Mouse (Mus musculus) forebrain, embryonic 12.5 days (tissue): Measurements from ENCODE around the gene Neurod4. TPM values are rescaled to one million over a fixed set of nuclear protein-coding genes. Genes with fewer than 3 reads are reported as not detected.
"Not testable (repeated sequence)": the region's sequence is repeated elsewhere in the genome, so short reads cannot be mapped to it uniquely, and the experiment has no call there.

ENCODE experiments used
- ATAC-seq: fragments of 200-750 bp; cut with Nextera tagmentation; 2 replicates; pipeline ENCODE4 v1.8.0; 2017; ENCODE audit warnings: moderate TSS enrichment; ENCODE audit not compliant: low FRiP score
- H3K27ac ChIP-seq: fragments of 300-500 bp; sonication (generic); 2 replicates; pipeline ENCODE4 v1.5.1; 2016; ENCODE audit warnings: mild to moderate bottlenecking
- H3K27me3 ChIP-seq: fragments of 300-500 bp; sonication (generic); 2 replicates; pipeline ENCODE4 v1.6.1; 2016; ENCODE audit warnings: mild to moderate bottlenecking
- H3K36me3 ChIP-seq: fragments of 300-500 bp; sonication (generic); replicated peaks from 2 replicates; pipeline ENCODE4 v1.6.1; 2016; ENCODE audit warnings: mild to moderate bottlenecking
- H3K4me1 ChIP-seq: fragments of 300-500 bp; sonication (generic); 2 replicates; pipeline ENCODE4 v1.6.1; 2016
- H3K4me2 ChIP-seq: fragments of 300-500 bp; sonication (generic); 2 replicates; pipeline ENCODE4 v1.6.1; 2016; ENCODE audit warnings: mild to moderate bottlenecking, moderate library complexity
- H3K4me3 ChIP-seq: fragments of 300-500 bp; sonication (generic); replicated peaks from 2 replicates; pipeline ENCODE4 v1.5.1; 2016; ENCODE audit warnings: mild to moderate bottlenecking
- H3K9ac ChIP-seq: fragments of 300-500 bp; sonication (generic); 2 replicates; pipeline ENCODE4 v1.6.1; 2016; ENCODE audit warnings: mild to moderate bottlenecking
- H3K9me3 ChIP-seq: fragments of 300-500 bp; sonication (generic); 2 replicates; pipeline ENCODE4 v1.6.1; 2016
- WGBS: fragments of 180-500 bp; shearing (Covaris S2); methylation state at CpG from one replicate; pipeline ENCODE4 v1.1.7; 2016; 5-methylcytosine and 5-hydroxymethylcytosine counted together
- polyA plus RNA-seq: library from polyadenylated mRNA; unstranded; fragments of >200 nt; fragmentation: Nextera tagmentation; extraction: Ambion mirVana; gene quantifications from 2 replicates; pipeline ENCODE4 v1.2.1, GENCODE M21; 2016

The Neurod4 gene
- polyA plus RNA-seq, result 5.1 and 5.7 TPM in 2 replicates

GRCm38 (mm10) chr10:130280066-130280465 lies at the start of gene Neurod4:
Gene Neurod4, minus strand, starts transcription at chr10:130280240.
- peak; percentile 12; the same call in 1 of the 2 replicates for ATAC-seq
- Histone ChIP-seq H3K36me3 (no peaks in the 10 kb centered on the region), H3K4me1 (peaks cover 13% of the 10 kb centered on the region), H3K4me3 (no peak within 1 kb of the TSS), H3K27me3 (no peaks in the 10 kb centered on the region), H3K4me2 (peak within 1 kb of the TSS; percentile 21), H3K9me3 (no peaks in the 10 kb centered on the region), H3K27ac (no peak within 1 kb of the TSS), H3K9ac (no peak within 1 kb of the TSS)
- 0% methylated on average over 7 of the region's 7 CpGs for WGBS

DNA sequence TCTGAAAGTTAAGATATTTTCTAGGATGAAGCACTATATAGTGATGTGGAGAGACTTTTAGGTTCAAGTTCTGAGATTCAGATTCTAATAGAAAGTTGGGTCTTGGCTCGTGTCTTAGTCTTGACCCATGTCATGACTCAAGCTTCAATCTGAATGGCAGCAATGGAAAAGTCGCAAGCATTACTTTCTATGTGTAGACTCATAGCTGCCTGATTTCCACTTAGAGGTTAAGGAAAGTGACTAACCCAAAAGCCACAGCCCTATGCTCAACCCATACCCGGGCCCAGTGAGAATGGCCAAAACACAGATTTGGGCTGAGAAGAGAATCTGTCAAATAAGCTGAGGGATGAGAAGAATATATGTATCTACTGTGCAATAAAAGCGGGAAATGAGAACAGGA lies 44.2 kb upstream of the Neurod4 start:
- H3K4me1 ChIP-seq, result no peaks in the 10 kb centered on the region
- no peaks in the 10 kb centered on the region for H3K36me3 ChIP-seq
- no peaks in the 10 kb centered on the region for H3K27me3 ChIP-seq
- H3K27ac ChIP-seq, result no peak overlapping the region
- H3K9me3 ChIP-seq, result no peaks in the 10 kb centered on the region
- H3K4me3 ChIP-seq, result no peak overlapping the region
- no peak for ATAC-seq
- no peak overlapping the region for H3K9ac ChIP-seq
- H3K4me2 ChIP-seq, result no peak overlapping the region
- WGBS, result 90% methylated on average over 4 of the region's 4 CpGs

- no peak for ATAC-seq
- H3K9ac ChIP-seq, result no peak within 1 kb of the TSS
- WGBS, result 88% methylated on average over 5 of the region's 5 CpGs
- no peak within 1 kb of the TSS for H3K4me2 ChIP-seq
- H3K4me1 ChIP-seq, result no peaks in the 10 kb centered on the region
- H3K27me3 ChIP-seq, result no peaks in the 10 kb centered on the region
- H3K4me3 ChIP-seq, result no peak within 1 kb of the TSS
- no peak within 1 kb of the TSS for H3K27ac ChIP-seq
- H3K9me3 ChIP-seq, result no peaks in the 10 kb centered on the region
- H3K36me3 ChIP-seq, result no peaks in the 10 kb centered on the region
These were observed 42.6 kb upstream of the Neurod4 start, which contains the start of gene Tespa1 for GRCm38 (mm10) chr10:130322637-130323036. Gene Tespa1, plus strand, starts transcription at chr10:130322870.

GRCm38 (mm10) chr10:130322062-130322461 lies 42.0 kb upstream of the Neurod4 start:
- no peak for ATAC-seq

DNA sequence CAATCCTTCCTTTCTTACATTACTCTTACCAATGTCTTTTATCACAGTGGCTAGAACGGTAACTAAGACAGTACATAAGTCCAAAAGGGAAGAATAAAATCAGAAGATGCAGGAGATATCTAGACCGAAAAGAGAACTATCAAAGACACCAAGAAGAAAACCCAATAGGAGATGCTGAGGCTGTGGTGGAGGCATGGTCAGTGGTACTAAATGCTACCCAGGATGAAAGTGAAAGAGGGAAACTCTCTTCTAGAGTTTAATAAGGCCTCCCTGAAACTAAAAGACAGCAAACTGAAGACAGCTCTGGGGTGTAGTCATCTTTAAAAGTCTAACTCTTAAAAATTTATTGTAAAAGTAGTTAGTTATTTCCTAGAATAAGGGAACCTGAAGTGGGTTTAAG lies 40.7 kb upstream of the Neurod4 start:
- no peak overlapping the region for H3K4me2 ChIP-seq
- no peak overlapping the region for H3K27ac ChIP-seq
- no peak overlapping the region for H3K4me3 ChIP-seq
- no peaks in the 10 kb centered on the region for H3K36me3 ChIP-seq
- no peaks in the 10 kb centered on the region for H3K27me3 ChIP-seq
- WGBS, result 93% methylated on average over 2 of the region's 2 CpGs
- no peaks in the 10 kb centered on the region for H3K9me3 ChIP-seq
- no peak overlapping the region for H3K9ac ChIP-seq
- H3K4me1 ChIP-seq, result no peaks in the 10 kb centered on the region
- ATAC-seq, result no peak

More at GRCm38 (mm10) chr10:130322062-130322461, 42.0 kb upstream of the Neurod4 start:
- Histone ChIP-seq H3K9me3 (no peaks in the 10 kb centered on the region), H3K4me2 (no peak overlapping the region), H3K27ac (no peak overlapping the region), H3K36me3 (no peaks in the 10 kb centered on the region), H3K27me3 (no peaks in the 10 kb centered on the region), H3K9ac (no peak overlapping the region), H3K4me3 (no peak overlapping the region), H3K4me1 (no peaks in the 10 kb centered on the region)

GRCm38 (mm10) chr10:130318720-130319119 lies 38.7 kb upstream of the Neurod4 start:
- Histone ChIP-seq H3K4me2 (no peak overlapping the region), H3K9me3 (no peaks in the 10 kb centered on the region), H3K36me3 (no peaks in the 10 kb centered on the region), H3K4me3 (no peak overlapping the region), H3K4me1 (no peaks in the 10 kb centered on the region), H3K27ac (no peak overlapping the region), H3K9ac (no peak overlapping the region), H3K27me3 (no peaks in the 10 kb centered on the region)
- WGBS, result 82% methylated on average over 4 of the region's 4 CpGs
- ATAC-seq, result no peak

- H3K9ac ChIP-seq, result no peak overlapping the region
- no peaks in the 10 kb centered on the region for H3K27me3 ChIP-seq
- no peaks in the 10 kb centered on the region for H3K36me3 ChIP-seq
- H3K4me2 ChIP-seq, result no peak overlapping the region
- ATAC-seq, result no peak
- no peak overlapping the region for H3K4me3 ChIP-seq
- H3K9me3 ChIP-seq, result no peaks in the 10 kb centered on the region
- no peak overlapping the region for H3K27ac ChIP-seq
- H3K4me1 ChIP-seq, result no peaks in the 10 kb centered on the region
These were observed 35.8 kb upstream of the Neurod4 start for GRCm38 (mm10) chr10:130315846-130316245.

DNA sequence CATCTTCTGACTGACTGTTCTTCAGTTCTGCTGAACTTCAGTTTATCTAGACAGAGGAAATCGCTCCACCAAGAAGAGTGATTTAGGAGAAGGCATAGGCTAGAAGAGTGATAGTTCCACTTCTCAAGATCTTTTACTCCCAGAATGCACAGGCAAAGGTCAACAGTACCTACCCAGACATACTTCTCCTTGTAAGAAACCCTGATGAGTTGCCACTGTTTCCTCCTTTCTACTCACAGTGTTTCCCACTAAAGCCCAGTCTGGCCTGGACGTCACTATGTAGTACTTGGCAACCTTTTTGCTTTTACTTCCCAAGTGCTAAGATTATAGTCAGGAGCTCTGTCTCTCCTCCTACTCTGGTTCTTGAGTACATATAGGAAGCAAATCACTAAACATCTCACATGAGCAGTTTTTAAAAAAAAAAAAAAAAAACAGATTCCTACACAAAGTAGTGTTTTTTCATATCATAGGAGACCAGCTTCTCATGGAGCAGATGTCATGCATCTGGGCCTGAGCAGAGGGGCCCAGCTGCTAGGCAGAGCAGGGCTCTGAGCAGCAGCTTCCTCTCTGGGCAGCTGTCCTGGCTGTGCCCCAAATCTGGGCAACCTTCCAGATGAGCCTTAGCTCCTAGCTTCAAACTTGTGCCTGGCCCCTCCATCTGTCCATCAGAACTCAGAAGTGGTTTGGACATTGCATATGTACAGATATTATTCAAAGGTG lies 34.2 kb upstream of the Neurod4 start:
- no peak for ATAC-seq
- Histone ChIP-seq H3K27me3 (no peaks in the 10 kb centered on the region), H3K36me3 (no peaks in the 10 kb centered on the region), H3K9ac (no peak overlapping the region), H3K4me1 (no peaks in the 10 kb centered on the region), H3K4me3 (no peak overlapping the region), H3K27ac (no peak overlapping the region), H3K4me2 (no peak overlapping the region), H3K9me3 (no peaks in the 10 kb centered on the region)
- WGBS, result 85% methylated on average over 2 of the region's 2 CpGs

- Histone ChIP-seq H3K4me3 (no peak overlapping the region), H3K9ac (no peak overlapping the region), H3K4me2 (no peak overlapping the region), H3K36me3 (no peaks in the 10 kb centered on the region), H3K27ac (no peak overlapping the region), H3K9me3 (no peaks in the 10 kb centered on the region), H3K4me1 (no peaks in the 10 kb centered on the region), H3K27me3 (no peaks in the 10 kb centered on the region)
- 84% methylated on average over 1 of the region's 1 CpGs for WGBS
- ATAC-seq, result peak; percentile 58; the same call in 1 of the 2 replicates
These were observed 33.5 kb upstream of the Neurod4 start for GRCm38 (mm10) chr10:130313531-130313930.

DNA sequence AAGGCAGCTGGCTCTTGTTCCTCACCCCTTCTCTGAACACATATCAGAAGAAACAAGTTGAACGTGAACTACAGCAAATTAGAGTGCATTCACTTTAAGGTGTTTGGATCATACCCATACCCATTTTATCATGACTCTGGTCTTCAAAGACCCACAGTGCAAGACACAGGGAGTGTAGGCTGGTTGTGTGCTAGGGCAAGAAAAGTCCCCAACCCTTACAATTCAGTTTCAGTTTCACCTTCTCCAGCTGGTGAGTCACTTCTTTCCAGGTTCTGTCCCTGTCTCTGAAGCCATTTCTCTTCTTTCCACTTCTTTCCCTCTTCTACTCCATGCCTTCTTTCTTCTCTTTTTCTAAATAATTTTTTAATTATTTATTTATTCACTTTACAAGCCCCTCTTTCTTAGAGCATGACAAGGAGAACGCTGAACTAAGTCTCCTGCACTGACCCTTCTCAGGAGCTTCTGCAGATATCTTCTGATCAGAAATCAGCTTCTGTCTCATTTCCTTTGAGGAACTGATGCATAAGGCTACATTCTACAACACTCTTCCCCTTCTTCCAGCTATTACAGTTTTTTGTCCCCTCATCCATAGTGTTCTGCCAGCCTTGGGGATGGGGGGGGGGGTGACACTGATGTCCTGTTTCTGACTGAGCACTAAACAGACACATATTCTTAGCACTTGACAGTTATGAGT lies 31.6 kb upstream of the Neurod4 start:
- H3K4me1 ChIP-seq, result no peaks in the 10 kb centered on the region
- WGBS, result 89% methylated on average over 2 of the region's 2 CpGs
- H3K9ac ChIP-seq, result no peak overlapping the region
- no peak for ATAC-seq
- no peaks in the 10 kb centered on the region for H3K36me3 ChIP-seq
- no peak overlapping the region for H3K27ac ChIP-seq
- H3K4me2 ChIP-seq, result no peak overlapping the region
- no peaks in the 10 kb centered on the region for H3K27me3 ChIP-seq
- no peak overlapping the region for H3K4me3 ChIP-seq
- no peaks in the 10 kb centered on the region for H3K9me3 ChIP-seq

- WGBS, result 86% methylated on average over 3 of the region's 5 CpGs
- H3K36me3 ChIP-seq, H3K9me3 ChIP-seq, H3K27me3 ChIP-seq, H3K4me2 ChIP-seq, H3K27ac ChIP-seq, H3K4me3 ChIP-seq, H3K4me1 ChIP-seq, ATAC-seq, H3K9ac ChIP-seq: not testable (repeated sequence)
These were observed 24.1 kb upstream of the Neurod4 start for GRCm38 (mm10) chr10:130304138-130304537.

- H3K4me3 ChIP-seq, H3K27me3 ChIP-seq, H3K9me3 ChIP-seq, H3K36me3 ChIP-seq, H3K27ac ChIP-seq, H3K9ac ChIP-seq, H3K4me1 ChIP-seq, H3K4me2 ChIP-seq, ATAC-seq: not testable (repeated sequence)
- WGBS, result 17% methylated on average over 4 of the region's 4 CpGs
These were observed 18.7 kb upstream of the Neurod4 start for GRCm38 (mm10) chr10:130298748-130299147.
